Mouse (Mus musculus): ENCODE results near the gene Ubash3a. TPM values are rescaled to one million over a fixed set of nuclear protein-coding genes. Genes with fewer than 3 reads are reported as not detected.

Ubash3a gene
- polyA plus RNA-seq, 1 experiment, result 0.94 TPM

- Histone ChIP-seq H3K27me3 (ENCODE audit: control insufficient read depth) (no peaks in the 10 kb centered on the region), H3K9me3 (ENCODE audit: control insufficient read depth, low read length) (no peaks in the 10 kb centered on the region), H3K4me1 (ENCODE audit: control insufficient read depth) (peaks cover 7% of the 10 kb centered on the region), H3K4me3 (replicated peaks) (no peak overlapping the region), H3K36me3 (ENCODE audit: control insufficient read depth) (no peaks in the 10 kb centered on the region)
- TF ChIP-seq TAL1 (IDR thresholded peaks at IDR 0.05; ENCODE audit: low read length) (no peak), GATA1 (IDR thresholded peaks at IDR 0.05; ENCODE audit: low read length) (no peak)
Observed at GRCm38 (mm10) chr17:31183180-31183974, 24.3 kb upstream of the Ubash3a start.

- H3K36me3 ChIP-seq (ENCODE audit: control insufficient read depth), result no peaks in the 10 kb centered on the region
- peaks cover 7% of the 10 kb centered on the region for H3K4me1 ChIP-seq (ENCODE audit: control insufficient read depth)
- no peak overlapping the region for H3K4me3 ChIP-seq (replicated peaks)
- no peaks in the 10 kb centered on the region for H3K27me3 ChIP-seq (ENCODE audit: control insufficient read depth)
- H3K9me3 ChIP-seq (ENCODE audit: control insufficient read depth, low read length), result no peaks in the 10 kb centered on the region
- no peak for TF ChIP-seq TAL1 (IDR thresholded peaks at IDR 0.05; ENCODE audit: low read length)
- TF ChIP-seq GATA1 (IDR thresholded peaks at IDR 0.05; ENCODE audit: low read length), result no peak
Observed at GRCm38 (mm10) chr17:31184269-31184990, 23.2 kb upstream of the Ubash3a start.

- Histone ChIP-seq H3K4me1 (ENCODE audit: control insufficient read depth) (no peaks in the 10 kb centered on the region), H3K36me3 (ENCODE audit: control insufficient read depth) (no peaks in the 10 kb centered on the region), H3K27me3 (ENCODE audit: control insufficient read depth) (no peaks in the 10 kb centered on the region), H3K9me3 (ENCODE audit: control insufficient read depth, low read length) (no peaks in the 10 kb centered on the region), H3K4me3 (replicated peaks) (no peak overlapping the region)
- TF ChIP-seq GATA1 (IDR thresholded peaks at IDR 0.05; ENCODE audit: low read length), result no peak
- TF ChIP-seq TAL1 (IDR thresholded peaks at IDR 0.05; ENCODE audit: low read length), result no peak
Observed at GRCm38 (mm10) chr17:31187370-31187769, 20.3 kb upstream of the Ubash3a start.

- Histone ChIP-seq H3K4me3 (replicated peaks) (no peak overlapping the region), H3K27me3 (ENCODE audit: control insufficient read depth) (no peaks in the 10 kb centered on the region), H3K4me1 (ENCODE audit: control insufficient read depth) (peaks cover 24% of the 10 kb centered on the region), H3K36me3 (ENCODE audit: control insufficient read depth) (no peaks in the 10 kb centered on the region), H3K9me3 (ENCODE audit: control insufficient read depth, low read length) (no peaks in the 10 kb centered on the region)
- TF ChIP-seq TAL1 (IDR thresholded peaks at IDR 0.05; ENCODE audit: low read length) (no peak), GATA1 (IDR thresholded peaks at IDR 0.05; ENCODE audit: low read length) (no peak)
Observed at GRCm38 (mm10) chr17:31191825-31192224, 15.8 kb upstream of the Ubash3a start.

- Histone ChIP-seq H3K4me3 (replicated peaks) (no peak overlapping the region), H3K4me1 (ENCODE audit: control insufficient read depth) (peaks cover 24% of the 10 kb centered on the region), H3K9me3 (ENCODE audit: control insufficient read depth, low read length) (no peaks in the 10 kb centered on the region), H3K27me3 (ENCODE audit: control insufficient read depth) (no peaks in the 10 kb centered on the region), H3K36me3 (ENCODE audit: control insufficient read depth) (no peaks in the 10 kb centered on the region)
- TF ChIP-seq GATA1 (IDR thresholded peaks at IDR 0.05; ENCODE audit: low read length) (no peak), TAL1 (IDR thresholded peaks at IDR 0.05; ENCODE audit: low read length) (no peak)
Observed at GRCm38 (mm10) chr17:31192663-31193062, 15.0 kb upstream of the Ubash3a start.

- Histone ChIP-seq H3K9me3 (ENCODE audit: control insufficient read depth, low read length) (no peaks in the 10 kb centered on the region), H3K36me3 (ENCODE audit: control insufficient read depth) (no peaks in the 10 kb centered on the region), H3K4me3 (replicated peaks) (no peak overlapping the region), H3K27me3 (ENCODE audit: control insufficient read depth) (no peaks in the 10 kb centered on the region), H3K4me1 (ENCODE audit: control insufficient read depth) (peaks cover 24% of the 10 kb centered on the region)
- TF ChIP-seq GATA1 (IDR thresholded peaks at IDR 0.05; ENCODE audit: low read length) (no peak), TAL1 (IDR thresholded peaks at IDR 0.05; ENCODE audit: low read length) (no peak)
Observed at GRCm38 (mm10) chr17:31193360-31193759, 14.3 kb upstream of the Ubash3a start.

- Histone ChIP-seq H3K9me3 (ENCODE audit: control insufficient read depth, low read length) (no peaks in the 10 kb centered on the region), H3K4me1 (ENCODE audit: control insufficient read depth) (peaks cover 26% of the 10 kb centered on the region), H3K4me3 (replicated peaks) (no peak overlapping the region), H3K27me3 (ENCODE audit: control insufficient read depth) (no peaks in the 10 kb centered on the region), H3K36me3 (ENCODE audit: control insufficient read depth) (no peaks in the 10 kb centered on the region)
- TF ChIP-seq TAL1 (IDR thresholded peaks at IDR 0.05; ENCODE audit: low read length) (no peak), GATA1 (IDR thresholded peaks at IDR 0.05; ENCODE audit: low read length) (no peak)
Observed at GRCm38 (mm10) chr17:31195207-31195606, 12.5 kb upstream of the Ubash3a start.

- Histone ChIP-seq H3K4me3 (replicated peaks) (no peak overlapping the region), H3K9me3 (ENCODE audit: control insufficient read depth, low read length) (no peaks in the 10 kb centered on the region), H3K27me3 (ENCODE audit: control insufficient read depth) (no peaks in the 10 kb centered on the region), H3K4me1 (ENCODE audit: control insufficient read depth) (peaks cover 26% of the 10 kb centered on the region), H3K36me3 (ENCODE audit: control insufficient read depth) (no peaks in the 10 kb centered on the region)
- no peak for TF ChIP-seq GATA1 (IDR thresholded peaks at IDR 0.05; ENCODE audit: low read length)
- no peak for TF ChIP-seq TAL1 (IDR thresholded peaks at IDR 0.05; ENCODE audit: low read length)
Observed at GRCm38 (mm10) chr17:31196283-31196682, 11.4 kb upstream of the Ubash3a start.

- no peaks in the 10 kb centered on the region for H3K36me3 ChIP-seq (ENCODE audit: control insufficient read depth)
- H3K9me3 ChIP-seq (ENCODE audit: control insufficient read depth, low read length), result no peaks in the 10 kb centered on the region
- no peaks in the 10 kb centered on the region for H3K27me3 ChIP-seq (ENCODE audit: control insufficient read depth)
- TF ChIP-seq TAL1 (IDR thresholded peaks at IDR 0.05; ENCODE audit: low read length) (no peak), GATA1 (IDR thresholded peaks at IDR 0.05; ENCODE audit: low read length) (no peak)
- H3K4me3 ChIP-seq (replicated peaks), result no peak within 1 kb of the TSS
- peaks cover 31% of the 10 kb centered on the region for H3K4me1 ChIP-seq (ENCODE audit: control insufficient read depth)
Observed at GRCm38 (mm10) chr17:31198877-31199276, 8.8 kb upstream of the Ubash3a start, which contains the start of gene Tmprss3. Tmprss3 (minus strand) TSS chr17:31198977.
